Mouse (Mus musculus) bone marrow, adult 2 months (tissue): Measurements from ENCODE around the gene Sppl3.

Experiments
- CTCF ChIP-seq: fragments of 200-500 bp; IDR thresholded peaks from 2 replicates; pipeline ENCODE4 v1.5.1; 2011; ENCODE audit warnings: low read length, control low read depth; ENCODE audit not compliant: control insufficient read depth, insufficient read depth
- POLR2A ChIP-seq: fragments of 200-500 bp; IDR thresholded peaks from 2 replicates; pipeline ENCODE4 v1.6.1; 2011; ENCODE audit warnings: low read depth, mild to moderate bottlenecking, control low read depth, low read length, borderline replicate concordance; ENCODE audit not compliant: control insufficient read depth

GRCm38 (mm10) chr5:115060977-115061376, 50.0 kb downstream of the Sppl3 start:
- TF ChIP-seq CTCF: no peak
- TF ChIP-seq POLR2A: no peak
